Mouse (Mus musculus): ENCODE measurements around the gene Phf19. TPM values are rescaled to one million over a fixed set of nuclear protein-coding genes. Genes with fewer than 3 reads are reported as not detected.

Phf19 gene
- total and polyA plus RNA-seq, 3 experiments, result 16.8 to 25.4 (median 20.5) TPM

- H3K36me3 ChIP-seq (replicated peaks in 1 of 2; ENCODE audit: control insufficient read depth in 1 of 2, insufficient read depth in 1 of 2, low read length in 1 of 2), result peaks cover 23 to 44% of the 10 kb centered on the region in 2 experiments
- dilution Hi-C loops (cut with MboI; ENCODE audit: extremely low pct_ligation_motif_present, extremely low pct_unique_long_range_greater_than_20kb, low sequenced_read_pairs), result no loop called here
- peak overlapping the region; percentile 26 for H3K4me2 ChIP-seq (ENCODE audit: insufficient read depth, low read depth, poor library complexity, severe bottlenecking)
- H3K4me1 ChIP-seq (ENCODE audit: control insufficient read depth in 1 of 2, insufficient read depth in 2 of 2), result peaks cover 11 to 33% of the 10 kb centered on the region in 2 experiments
- no peak for DNase-seq (ENCODE audit: extremely low read depth)
- in situ Hi-C loops (cut with MboI; ENCODE audit: low pct_ligation_motif_present, low pct_unique_long_range_greater_than_20kb, low sequenced_read_pairs), result loop anchor here (10.0 kb wide), 1 partner anchor 52 kb away; the partner anchor contains the start of gene Traf1
- H3K79me2 ChIP-seq (replicated peaks; ENCODE audit: control insufficient read depth, extremely low read depth, insufficient read depth, poor library complexity, severe bottlenecking), result no peaks in the 10 kb centered on the region
- TF ChIP-seq CTCF (conservative IDR thresholded peaks at IDR 0.05 in 1 of 2, IDR thresholded peaks at IDR 0.05 in 1 of 2; ENCODE audit: low read depth in 2 of 2, low read length in 2 of 2) (peak in 1 of 2 experiments; percentile 20; a peak in 1 of 4 replicates), RAD21 (IDR thresholded peaks at IDR 0.05; ENCODE audit: low read depth, low read length) (peak; percentile 8; the same call in 1 of the 2 replicates), JUND (conservative IDR thresholded peaks at IDR 0.05; ENCODE audit: low read depth, low read length) (no peak), KAT2A (IDR thresholded peaks at IDR 0.05; ENCODE audit: insufficient replicate concordance, low read length) (no peak)
- no peak overlapping the region for H3K27ac ChIP-seq (ENCODE audit: insufficient read depth, low read depth)
- peak overlapping the region; percentile 67 to 82 (median 80) for H3K4me3 ChIP-seq (replicated peaks in 1 of 3; ENCODE audit: low read depth in 2 of 3, low read length in 2 of 3, poor library complexity in 1 of 3)
- H3K9me3 ChIP-seq (replicated peaks; ENCODE audit: low read length), result no peaks in the 10 kb centered on the region
- H3K9ac ChIP-seq (ENCODE audit: insufficient read depth, low read depth), result peak overlapping the region; percentile 79
- H3K27me3 ChIP-seq (replicated peaks), result no peaks in the 10 kb centered on the region
Observed at GRCm38 (mm10) chr2:34912613-34913012, 1.2 kb downstream of the Phf19 start.

- H3K4me1 ChIP-seq (ENCODE audit: control insufficient read depth in 1 of 2, insufficient read depth in 2 of 2), result peaks cover 11 to 36% of the 10 kb centered on the region in 2 experiments
- H3K4me2 ChIP-seq (ENCODE audit: insufficient read depth, low read depth, poor library complexity, severe bottlenecking), result no peak overlapping the region
- no peak overlapping the region for H3K27ac ChIP-seq (ENCODE audit: insufficient read depth, low read depth)
- no peak overlapping the region for H3K4me3 ChIP-seq (replicated peaks in 1 of 3; ENCODE audit: low read depth in 2 of 3, low read length in 2 of 3, poor library complexity in 1 of 3)
- H3K9ac ChIP-seq (ENCODE audit: insufficient read depth, low read depth), result no peak overlapping the region
- H3K36me3 ChIP-seq (replicated peaks in 1 of 2; ENCODE audit: control insufficient read depth in 1 of 2, insufficient read depth in 1 of 2, low read length in 1 of 2), result peaks cover 25 to 52% of the 10 kb centered on the region in 2 experiments
- H3K27me3 ChIP-seq (replicated peaks), result no peaks in the 10 kb centered on the region
- dilution Hi-C loops (cut with MboI; ENCODE audit: extremely low pct_ligation_motif_present, extremely low pct_unique_long_range_greater_than_20kb, low sequenced_read_pairs), result no loop called here
- no peak for DNase-seq (ENCODE audit: extremely low read depth)
- H3K9me3 ChIP-seq (replicated peaks; ENCODE audit: low read length), result no peaks in the 10 kb centered on the region
- no peaks in the 10 kb centered on the region for H3K79me2 ChIP-seq (replicated peaks; ENCODE audit: control insufficient read depth, extremely low read depth, insufficient read depth, poor library complexity, severe bottlenecking)
- TF ChIP-seq ZKSCAN1 (IDR thresholded peaks at IDR 0.05; ENCODE audit: borderline replicate concordance, low read depth, low read length), result no peak
- no peak for TF ChIP-seq POLR2AphosphoS2 (IDR thresholded peaks at IDR 0.05; ENCODE audit: low read depth, low read length)
- TF ChIP-seq ETS1 (conservative IDR thresholded peaks at IDR 0.05; ENCODE audit: low read depth, low read length), result no peak
- TF ChIP-seq ZNF384 (IDR thresholded peaks at IDR 0.05; ENCODE audit: low read depth, low read length), result no peak
- TF ChIP-seq MXI1 (IDR thresholded peaks at IDR 0.05; ENCODE audit: low read depth, low read length), result no peak
- no peak for TF ChIP-seq RCOR1 (conservative IDR thresholded peaks at IDR 0.05; ENCODE audit: low read depth, low read length)
- no peak for TF ChIP-seq EP300 (IDR thresholded peaks at IDR 0.05; ENCODE audit: low read length)
- in situ Hi-C loops (cut with MboI; ENCODE audit: low pct_ligation_motif_present, low pct_unique_long_range_greater_than_20kb, low sequenced_read_pairs), result loop anchor here (10.0 kb wide), 1 partner anchor 53 kb away; the partner anchor contains the start of gene Traf1
Observed at GRCm38 (mm10) chr2:34911871-34912270, 2.0 kb downstream of the Phf19 start.

- dilution Hi-C loops (cut with MboI; ENCODE audit: extremely low pct_ligation_motif_present, extremely low pct_unique_long_range_greater_than_20kb, low sequenced_read_pairs) (no loop called here), in situ Hi-C loops (cut with MboI; ENCODE audit: low pct_ligation_motif_present, low pct_unique_long_range_greater_than_20kb, low sequenced_read_pairs) (loop anchor here (10.0 kb wide), 1 partner anchor 55 kb away; the partner anchor contains the start of gene Traf1)
- Histone ChIP-seq H3K9me3 (replicated peaks; ENCODE audit: low read length) (no peaks in the 10 kb centered on the region), H3K9ac (ENCODE audit: insufficient read depth, low read depth) (no peak overlapping the region), H3K79me2 (replicated peaks; ENCODE audit: control insufficient read depth, extremely low read depth, insufficient read depth, poor library complexity, severe bottlenecking) (no peaks in the 10 kb centered on the region), H3K36me3 (replicated peaks in 1 of 2; ENCODE audit: control insufficient read depth in 1 of 2, insufficient read depth in 1 of 2, low read length in 1 of 2) (peaks cover 34 to 70% of the 10 kb centered on the region in 2 experiments), H3K4me1 (ENCODE audit: control insufficient read depth in 1 of 2, insufficient read depth in 2 of 2) (peaks cover 5 to 28% of the 10 kb centered on the region in 2 experiments), H3K27ac (ENCODE audit: insufficient read depth, low read depth) (no peak overlapping the region), H3K4me2 (ENCODE audit: insufficient read depth, low read depth, poor library complexity, severe bottlenecking) (no peak overlapping the region), H3K4me3 (replicated peaks in 1 of 3; ENCODE audit: low read depth in 2 of 3, low read length in 2 of 3, poor library complexity in 1 of 3) (no peak overlapping the region), H3K27me3 (replicated peaks) (no peaks in the 10 kb centered on the region)
- no peak for TF ChIP-seq ZNF384 (IDR thresholded peaks at IDR 0.05; ENCODE audit: low read depth, low read length)
- no peak for TF ChIP-seq E2F4 (IDR thresholded peaks at IDR 0.05; ENCODE audit: insufficient replicate concordance, low read depth, low read length)
- TF ChIP-seq TCF12 (IDR thresholded peaks at IDR 0.05; ENCODE audit: low read depth, low read length), result no peak
- TF ChIP-seq PAX5 (IDR thresholded peaks at IDR 0.05; ENCODE audit: low read length), result no peak
- no peak for DNase-seq (ENCODE audit: extremely low read depth)
Observed at GRCm38 (mm10) chr2:34909719-34910118, 4.1 kb downstream of the Phf19 start.
